Comparison of ENCODE assay signal across 27 mouse cellular contexts in the genomic region with DNA sequence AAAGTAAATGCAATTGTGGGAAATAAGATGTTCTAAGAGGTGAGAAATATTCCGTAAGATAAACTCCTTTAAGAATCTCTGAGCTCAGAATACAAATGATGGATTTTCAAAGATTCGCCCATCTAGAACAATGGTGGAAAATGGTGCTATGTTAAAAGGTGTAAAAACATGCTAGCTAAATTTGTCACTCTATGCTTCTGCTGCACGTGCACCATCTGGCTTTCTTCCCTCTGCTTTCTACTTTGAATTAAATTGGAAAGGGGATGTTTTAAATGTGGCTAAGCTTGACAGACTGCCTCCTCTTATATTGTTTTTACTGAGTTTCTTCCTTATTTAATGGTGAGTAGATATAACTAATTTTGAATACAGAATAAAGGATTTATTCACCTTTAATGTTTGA.
DNase-seq lines count a peak whose midpoint lies in the region; ATAC-seq lines count a peak whose summit lies in the region.
"Had no signal": no experiment of that assay in that cellular context is flagged by ENCODE, and none has a peak within 500 bp of the region (broad histone marks: within the 10 kb centered on the region; RNA-seq: fewer than 3 reads in every experiment).

No protein-coding gene starts in this region.

- WGBS in forebrain, embryonic 14.5 days, result 57% methylated on average over 3 of the region's 3 CpGs
- WGBS in forebrain, embryonic 15.5 days, result 62% methylated on average over 3 of the region's 3 CpGs

- peak; percentile 23; the same call in 1 of the 2 replicates for ATAC-seq in forebrain, embryonic 14.5 days
- ATAC-seq in forebrain, embryonic 15.5 days (replicated peaks), result no peak
- ATAC-seq: hindbrain, embryonic 16.5 days; intestine, embryonic 15.5 days; Patski had no signal

- intact Hi-C loops in left cerebral cortex, postnatal 14 days (cut with DNase I), result no loop called here
- intact Hi-C loops in left cerebral cortex, postnatal 4 days (cut with DNase I), result no loop called here

- no peaks in the 10 kb centered on the region for H3K4me1 ChIP-seq in forebrain, embryonic 14.5 days (ENCODE audit: control insufficient read depth, insufficient read depth, low read length)
- H3K4me1 ChIP-seq in forebrain, embryonic 15.5 days, result no peaks in the 10 kb centered on the region
- H3K4me1 ChIP-seq: heart, embryonic 12.5 days; heart, embryonic 15.5 days; hindbrain, embryonic 10.5 days; hindbrain, embryonic 13.5 days; intestine, embryonic 15.5 days had no signal

- H3K4me3 ChIP-seq in forebrain, embryonic 14.5 days (ENCODE audit: low read depth, low read length), result no peak overlapping the region
- H3K4me3 ChIP-seq in forebrain, embryonic 15.5 days, result no peak overlapping the region
- H3K4me3 ChIP-seq: heart, embryonic 12.5 days; heart, embryonic 15.5 days; hindbrain, embryonic 10.5 days; hindbrain, embryonic 13.5 days; intestine, embryonic 15.5 days had no signal

- H3K36me3 ChIP-seq in forebrain, embryonic 14.5 days (ENCODE audit: control insufficient read depth, insufficient read depth, low read length), result no peaks in the 10 kb centered on the region
- no peaks in the 10 kb centered on the region for H3K36me3 ChIP-seq in forebrain, embryonic 15.5 days
- H3K36me3 ChIP-seq: G1E; heart, embryonic 12.5 days; heart, embryonic 15.5 days; hindbrain, embryonic 10.5 days; hindbrain, embryonic 13.5 days; intestine, embryonic 15.5 days had no signal

- peak; percentile 51 for DNase-seq in forebrain, embryonic 14.5 days (ENCODE audit: low spot score)
- peak; percentile 23 to 26 for DNase-seq in left cerebral cortex, postnatal 14 days (ENCODE audit: low spot score in 2 of 2)
- DNase-seq in left cerebral cortex, postnatal 4 days, result no peak
- DNase-seq in right cerebral cortex, postnatal 10 days (ENCODE audit: low spot score in 2 of 2), result peak; percentile 33 to 44
- DNase-seq in right cerebral cortex, postnatal 4 days, result no peak
- DNase-seq in telencephalon, adult 2 months (ENCODE audit: low read depth, low spot score), result peak; percentile 6
- DNase-seq in lung, postnatal 14 days, result no peak
- DNase-seq: adrenal gland, postnatal 10 days; adrenal gland, postnatal 36 days; B cell, adult 2 months; cerebellum, adult 18-20 months; cerebellum, adult 9-10 months; cerebellum, postnatal 14 days; gastrocnemius, postnatal 25 days; heart, adult 18-20 months; heart, postnatal 10 days; heart, postnatal 36 days had no signal

- H3K9me3 ChIP-seq in forebrain, embryonic 14.5 days (replicated peaks; ENCODE audit: control insufficient read depth, low read length), result no peaks in the 10 kb centered on the region
- H3K9me3 ChIP-seq in forebrain, embryonic 15.5 days, result no peaks in the 10 kb centered on the region
- H3K9me3 ChIP-seq: G1E; heart, embryonic 12.5 days; heart, embryonic 15.5 days; hindbrain, embryonic 10.5 days; hindbrain, embryonic 13.5 days; intestine, embryonic 15.5 days had no signal

- no peak overlapping the region for H3K9ac ChIP-seq in forebrain, embryonic 14.5 days (ENCODE audit: low read length)
- no peak overlapping the region for H3K9ac ChIP-seq in forebrain, embryonic 15.5 days (replicated peaks)
- H3K9ac ChIP-seq: heart, embryonic 12.5 days; heart, embryonic 15.5 days; hindbrain, embryonic 13.5 days; intestine, embryonic 15.5 days had no signal

- H3K27ac ChIP-seq in forebrain, embryonic 14.5 days (ENCODE audit: low read depth, low read length), result no peak overlapping the region
- no peak overlapping the region for H3K27ac ChIP-seq in forebrain, embryonic 15.5 days (replicated peaks)
- H3K27ac ChIP-seq: heart, embryonic 15.5 days; hindbrain, embryonic 10.5 days; hindbrain, embryonic 13.5 days; intestine, embryonic 15.5 days had no signal

- H3K4me2 ChIP-seq in forebrain, embryonic 14.5 days (ENCODE audit: low read length), result no peak overlapping the region
- no peak overlapping the region for H3K4me2 ChIP-seq in forebrain, embryonic 15.5 days (replicated peaks)
- H3K4me2 ChIP-seq: heart, embryonic 12.5 days; heart, embryonic 15.5 days; hindbrain, embryonic 13.5 days; intestine, embryonic 15.5 days had no signal

- H3K27me3 ChIP-seq in forebrain, embryonic 14.5 days (replicated peaks; ENCODE audit: control insufficient read depth, insufficient read depth, low read length), result no peaks in the 10 kb centered on the region
- no peaks in the 10 kb centered on the region for H3K27me3 ChIP-seq in forebrain, embryonic 15.5 days
- H3K27me3 ChIP-seq: CH12.LX; heart, embryonic 12.5 days; heart, embryonic 15.5 days; hindbrain, embryonic 13.5 days; intestine, embryonic 15.5 days; Patski had no signal

Comparison
In these comparisons a context has a peak if more than half of its experiments do, and no peak if none do; other contexts are left out.
1. DNase-seq: peak in forebrain, embryonic 14.5 days (single experiment), left cerebral cortex, postnatal 14 days (2 of 2), right cerebral cortex, postnatal 10 days (2 of 2) and telencephalon, adult 2 months (single experiment); none in left cerebral cortex, postnatal 4 days (single experiment), right cerebral cortex, postnatal 4 days (single experiment) and lung, postnatal 14 days (single experiment).